Mouse (Mus musculus): ENCODE measurements at regions not wholly inside any gene's neighbourhood (a gene's known extent, or its start where the extent isn't known, plus 50 kb on each side); places are given as distances from the start of the nearest gene placed in this dataset.

- Histone ChIP-seq H3K9ac (no peak overlapping the region), H3K4me3 (replicated peaks) (no peak overlapping the region), H3K36me3 (replicated peaks) (no peaks in the 10 kb centered on the region), H3K27me3 (no peaks in the 10 kb centered on the region), H3K9me3 (no peaks in the 10 kb centered on the region), H3K27ac (no peak overlapping the region), H3K4me1 (peaks cover 6% of the 10 kb centered on the region; the same call in 1 of the 2 replicates), H3K4me2 (no peak overlapping the region)
- WGBS: 84% methylated on average over 2 of the region's 2 CpGs
- no peak for ATAC-seq (ENCODE audit: low FRiP score)
Observed at GRCm38 (mm10) chr13:84434444-84434843, 212.3 kb downstream of the Tmem161b start.

GRCm38 (mm10) chr13:84437586-84438443 is 215.7 kb downstream of the Tmem161b start:
- H3K4me2 ChIP-seq: no peak overlapping the region
- WGBS: 25% methylated on average over 5 of the region's 5 CpGs
- no peak overlapping the region for H3K9ac ChIP-seq
- no peaks in the 10 kb centered on the region for H3K9me3 ChIP-seq
- no peak overlapping the region for H3K4me3 ChIP-seq (replicated peaks)
- peak; percentile 91 for ATAC-seq (ENCODE audit: low FRiP score)
- no peak overlapping the region for H3K27ac ChIP-seq
- H3K4me1 ChIP-seq: peaks cover 6% of the 10 kb centered on the region; the same call in 1 of the 2 replicates
- H3K36me3 ChIP-seq (replicated peaks): no peaks in the 10 kb centered on the region
- H3K27me3 ChIP-seq: no peaks in the 10 kb centered on the region

GRCm38 (mm10) chr13:84438444-84438766 is 216.3 kb downstream of the Tmem161b start:
- H3K4me3 ChIP-seq (replicated peaks): no peak overlapping the region
- peak; percentile 65 for ATAC-seq (ENCODE audit: low FRiP score)
- H3K9me3 ChIP-seq: no peaks in the 10 kb centered on the region
- H3K27me3 ChIP-seq: no peaks in the 10 kb centered on the region
- no peak overlapping the region for H3K4me2 ChIP-seq
- H3K27ac ChIP-seq: no peak overlapping the region
- no peaks in the 10 kb centered on the region for H3K36me3 ChIP-seq (replicated peaks)
- peaks cover 6% of the 10 kb centered on the region; the same call in 1 of the 2 replicates for H3K4me1 ChIP-seq
- no peak overlapping the region for H3K9ac ChIP-seq
- WGBS: 38% methylated on average over 2 of the region's 2 CpGs

- H3K27ac ChIP-seq: peak overlapping the region; percentile 53; the same call in 1 of the 2 replicates
- no peaks in the 10 kb centered on the region for H3K36me3 ChIP-seq (replicated peaks)
- H3K4me3 ChIP-seq (replicated peaks): no peak overlapping the region
- H3K4me1 ChIP-seq: peaks cover 22% of the 10 kb centered on the region
- no peaks in the 10 kb centered on the region for H3K9me3 ChIP-seq
- H3K4me2 ChIP-seq: no peak overlapping the region
- H3K9ac ChIP-seq: no peak overlapping the region
- no peak; the same call in 1 of the 2 replicates for ATAC-seq (ENCODE audit: low FRiP score)
- 52% methylated on average over 2 of the region's 2 CpGs for WGBS
- H3K27me3 ChIP-seq: 0 out of 2 replicates have a peak, but pooled peaks cover 3% of the 10 kb centered on the region
Observed at GRCm38 (mm10) chr13:84448514-84448913, 226.4 kb downstream of the Tmem161b start.

GRCm38 (mm10) chr13:84449001-84449551 is 227.0 kb downstream of the Tmem161b start:
- H3K9me3 ChIP-seq: no peaks in the 10 kb centered on the region
- no peaks in the 10 kb centered on the region for H3K36me3 ChIP-seq (replicated peaks)
- H3K27me3 ChIP-seq: 0 out of 2 replicates have a peak, but pooled peaks cover 3% of the 10 kb centered on the region
- 11% methylated on average over 6 of the region's 6 CpGs for WGBS
- no peak overlapping the region for H3K4me3 ChIP-seq (replicated peaks)
- no peak overlapping the region for H3K9ac ChIP-seq
- H3K4me2 ChIP-seq: no peak overlapping the region
- H3K4me1 ChIP-seq: peaks cover 22% of the 10 kb centered on the region
- peak overlapping the region; percentile 65 for H3K27ac ChIP-seq
- peak; percentile 97 for ATAC-seq (ENCODE audit: low FRiP score)
